Mouse (Mus musculus): ENCODE data around the gene Hes7.
"Not testable (repeated sequence)": the region's sequence is repeated elsewhere in the genome, so short reads cannot be mapped to it uniquely, and the experiment has no call there.

Gene Hes7

GRCm38 (mm10) chr11:69088103-69088855 lies 31.9 kb upstream of the Hes7 start, which contains the start of gene Vamp2:
Vamp2 (plus strand) TSS chr11:69088490.
- in situ Hi-C loops (cut with MseI, MboI): no loop called here

DNA sequence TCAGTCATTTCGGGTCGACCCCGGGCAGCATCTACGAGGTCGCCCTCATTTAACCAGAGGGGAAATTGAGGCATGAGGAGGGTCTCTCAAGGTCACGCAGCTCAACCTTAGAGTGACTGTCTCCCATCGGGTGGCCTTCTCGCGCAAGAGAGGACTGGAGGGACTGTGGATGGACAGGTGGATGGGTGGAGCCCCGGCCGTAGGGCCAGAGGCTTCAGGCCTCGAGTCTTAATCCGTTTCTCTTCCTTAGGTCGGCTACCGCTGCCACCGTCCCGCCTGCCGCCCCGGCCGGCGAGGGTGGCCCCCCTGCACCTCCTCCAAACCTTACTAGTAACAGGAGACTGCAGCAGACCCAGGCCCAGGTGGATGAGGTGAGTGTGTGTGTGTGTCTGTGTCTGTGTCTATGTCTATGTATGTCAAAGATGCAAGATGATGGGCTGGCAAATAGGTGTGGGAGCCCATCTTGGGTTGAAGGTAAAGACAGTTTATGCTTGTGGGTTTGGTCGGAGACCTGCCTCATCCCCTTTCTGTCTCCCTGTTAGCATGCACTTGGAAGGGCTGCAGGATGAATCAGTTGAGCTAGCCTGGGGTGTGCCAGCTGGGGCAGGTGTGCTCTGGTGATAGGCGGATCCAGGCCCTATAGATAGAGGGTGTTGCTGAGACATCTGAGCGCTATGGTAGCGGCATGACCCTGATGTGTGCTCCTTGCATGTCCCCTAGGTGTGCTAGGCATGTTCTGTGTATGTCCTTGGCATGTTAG lies 31.2 kb upstream of the Hes7 start:
- in situ Hi-C loops (cut with MseI, MboI): no loop called here

- in situ Hi-C loops (cut with MseI, MboI): no loop called here
These were observed 30.5 kb upstream of the Hes7 start for GRCm38 (mm10) chr11:69089616-69090290.

- in situ Hi-C loops (cut with MseI, MboI): no loop called here
These were observed 29.8 kb upstream of the Hes7 start for GRCm38 (mm10) chr11:69090367-69090766.

GRCm38 (mm10) chr11:69091566-69092385 lies 28.4 kb upstream of the Hes7 start:
- in situ Hi-C loops (cut with MseI, MboI): no loop called here

GRCm38 (mm10) chr11:69092386-69092751 lies 27.8 kb upstream of the Hes7 start:
- in situ Hi-C loops (cut with MseI, MboI): no loop called here

DNA sequence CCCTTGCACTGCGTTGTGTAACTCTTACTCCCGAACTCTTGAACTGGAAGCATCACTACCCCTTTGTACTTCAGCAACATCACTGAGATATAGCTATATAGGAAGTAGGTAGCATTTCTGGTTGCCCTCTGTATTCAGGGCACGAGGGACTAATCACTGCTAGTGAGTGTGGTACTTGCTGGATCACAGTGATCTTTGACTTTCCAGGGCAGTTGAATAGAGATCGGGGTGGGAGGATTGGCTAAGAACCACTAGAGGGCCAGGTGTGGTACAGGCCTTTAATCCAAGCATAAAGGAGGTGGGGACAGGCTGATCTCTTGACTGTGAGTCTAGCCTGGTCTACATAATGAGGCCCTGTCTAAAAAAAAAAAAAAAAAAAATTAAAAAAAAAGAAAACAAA lies 27.3 kb upstream of the Hes7 start:
- in situ Hi-C loops (cut with MseI, MboI): no loop called here

GRCm38 (mm10) chr11:69093856-69094255 lies 26.3 kb upstream of the Hes7 start:
- in situ Hi-C loops (cut with MseI, MboI): not testable (repeated sequence)

GRCm38 (mm10) chr11:69094697-69095429 lies 25.3 kb upstream of the Hes7 start, which contains the start of gene Per1:
Per1 (plus strand) TSS chr11:69095217.
- in situ Hi-C loops (cut with MseI, MboI): no loop called here

DNA sequence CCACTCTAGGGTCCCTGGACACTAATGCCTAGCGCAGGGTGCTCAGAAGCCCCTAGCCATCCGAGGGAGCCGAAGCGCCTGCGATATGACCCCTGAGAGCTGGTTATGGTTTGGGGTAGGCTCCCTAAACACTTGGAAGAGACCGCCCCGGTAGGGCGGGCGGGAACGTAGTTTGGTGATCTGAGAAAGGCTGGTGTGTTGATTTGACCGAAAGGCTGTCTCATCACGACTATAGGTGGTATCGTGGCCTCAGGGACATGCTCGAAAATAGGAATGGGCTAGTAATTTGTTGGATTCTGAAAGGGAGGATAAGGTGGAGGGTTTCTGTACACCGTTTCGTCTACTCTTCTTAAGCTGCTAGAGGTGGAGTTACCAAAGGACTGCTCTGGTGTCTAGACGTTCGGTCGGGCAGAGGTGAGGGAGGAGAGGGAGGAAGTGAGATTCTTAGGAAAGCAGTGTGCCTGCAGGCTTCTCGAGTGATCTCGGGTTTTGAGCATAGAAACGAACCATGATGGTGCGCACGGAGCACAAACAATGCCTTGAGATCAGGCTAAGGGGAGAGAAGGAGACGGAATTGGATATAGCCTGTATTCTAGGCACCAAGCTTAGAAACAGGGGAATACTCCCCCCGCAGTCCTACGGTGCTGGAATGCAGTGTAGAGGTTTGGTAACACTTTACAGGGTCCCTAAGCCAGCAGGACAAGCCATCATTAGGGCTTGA lies 24.5 kb upstream of the Hes7 start:
- in situ Hi-C loops (cut with MseI, MboI): no loop called here

DNA sequence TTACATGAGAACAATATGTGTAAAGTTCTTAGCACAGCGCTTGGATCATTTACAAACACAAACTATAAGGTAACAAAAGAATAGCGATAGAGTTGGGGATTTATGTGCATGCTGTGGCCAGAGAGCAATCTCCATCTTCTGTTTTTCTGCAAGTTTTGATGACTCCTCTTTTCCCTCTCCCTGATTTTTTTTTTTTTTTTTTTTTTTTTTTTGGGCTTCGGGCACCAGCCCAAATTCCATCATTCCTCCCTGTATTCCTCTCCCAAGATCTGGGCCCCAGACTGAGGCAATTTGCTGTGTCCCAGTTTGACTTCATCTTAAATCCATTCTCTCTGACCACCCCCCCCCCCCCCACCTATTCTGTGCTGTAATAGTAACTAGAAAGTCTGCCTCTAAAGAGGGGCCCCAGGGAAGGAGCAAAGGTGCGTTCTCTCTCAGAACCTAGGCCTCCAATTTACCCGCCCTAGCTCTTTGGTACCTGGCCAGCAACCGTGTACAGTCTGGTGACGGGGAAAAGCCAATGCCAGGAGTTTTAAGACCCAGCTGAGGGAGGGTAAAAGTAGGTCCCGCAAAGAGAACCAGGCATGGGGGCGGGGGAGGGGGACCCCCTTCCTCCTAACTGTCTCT lies 23.7 kb upstream of the Hes7 start:
- in situ Hi-C loops (cut with MseI, MboI): no loop called here

DNA sequence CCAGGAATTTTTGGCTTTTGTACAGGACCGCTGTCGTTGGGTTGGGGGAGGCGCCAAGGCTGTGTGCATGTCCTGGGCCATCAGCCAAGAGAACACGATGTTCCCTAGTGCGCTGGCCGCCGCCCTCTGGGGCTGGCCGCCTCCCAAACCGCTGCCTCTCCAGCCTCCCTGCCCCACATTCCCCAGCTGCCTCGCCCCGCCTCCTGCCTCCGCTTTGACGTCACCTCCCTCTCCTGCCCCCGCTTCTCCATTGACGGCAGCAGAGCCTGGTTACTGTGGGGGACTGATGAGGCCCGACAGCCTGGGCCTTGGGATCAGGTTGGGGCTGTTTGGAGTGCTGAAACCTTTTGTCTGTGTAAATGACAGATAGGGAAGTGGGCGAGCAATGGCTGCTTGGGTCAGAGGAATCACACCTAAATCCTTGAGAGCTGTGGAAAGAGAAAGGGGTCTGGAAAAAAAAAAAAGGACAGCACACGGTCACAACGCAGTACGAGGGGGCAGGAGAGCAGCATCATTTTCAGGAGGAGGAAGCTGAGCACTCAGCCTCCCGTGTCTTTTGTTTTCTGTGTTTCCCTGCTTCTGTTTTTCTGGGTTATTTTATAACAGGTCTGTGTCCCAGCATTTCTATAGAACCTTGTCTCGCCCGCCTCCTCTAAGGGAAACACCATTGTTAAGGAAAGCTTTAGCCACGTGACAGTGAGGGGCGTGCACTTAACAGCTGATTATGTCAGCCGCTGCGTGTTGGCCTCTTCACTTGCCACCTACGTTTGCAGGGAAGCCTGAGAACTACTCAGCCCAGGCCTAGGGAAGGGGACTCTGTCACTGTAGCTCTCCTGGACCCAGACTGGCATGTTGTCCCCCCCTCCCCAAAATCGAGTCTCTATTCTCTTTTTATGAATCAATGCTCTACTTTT lies 23.0 kb upstream of the Hes7 start:
- in situ Hi-C loops (cut with MseI, MboI): no loop called here

- in situ Hi-C loops (cut with MseI, MboI): no loop called here
These were observed 22.0 kb upstream of the Hes7 start for GRCm38 (mm10) chr11:69098039-69098761.

DNA sequence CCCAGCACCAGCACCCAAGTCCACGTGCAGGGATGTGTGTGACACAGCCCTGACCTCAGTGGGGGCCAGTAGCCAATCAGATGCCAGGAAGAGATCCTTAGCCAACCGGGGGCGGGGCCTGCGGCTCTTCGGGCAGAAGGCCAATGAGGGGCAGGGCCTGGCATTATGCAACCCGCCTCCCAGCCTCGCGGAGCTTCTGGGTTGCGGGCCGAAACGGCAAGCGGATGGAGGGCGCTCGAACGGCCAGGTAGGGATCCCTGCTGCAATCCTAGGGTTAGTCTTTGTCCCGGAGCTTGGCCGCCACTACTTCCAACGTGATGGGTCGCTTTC lies 21.5 kb upstream of the Hes7 start:
- in situ Hi-C loops (cut with MseI, MboI): no loop called here

GRCm38 (mm10) chr11:69099177-69099914 lies 20.9 kb upstream of the Hes7 start:
- in situ Hi-C loops (cut with MseI, MboI): no loop called here

- in situ Hi-C loops (cut with MseI, MboI): no loop called here
These were observed 20.3 kb upstream of the Hes7 start for GRCm38 (mm10) chr11:69099915-69100345.

- in situ Hi-C loops (cut with MseI, MboI): no loop called here
These were observed 19.4 kb upstream of the Hes7 start for GRCm38 (mm10) chr11:69100639-69101360.

Measured in mouse trophoblast stem cell (cell line).